Mouse (Mus musculus): ENCODE results near the gene Wdr74. TPM values are rescaled to one million over a fixed set of nuclear protein-coding genes. Genes with fewer than 3 reads are reported as not detected.

The Wdr74 gene
- total and polyA plus RNA-seq, 3 experiments = 133 to 235 (median 203) TPM

- TF ChIP-seq CHD2 (IDR thresholded peaks at IDR 0.05; ENCODE audit: low read length) (no peak), MXI1 (IDR thresholded peaks at IDR 0.05; ENCODE audit: low read depth, low read length) (peak; percentile 73), SIN3A (IDR thresholded peaks at IDR 0.05; ENCODE audit: low read length) (peak; percentile 85; the same call in 1 of the 2 replicates), MAX (IDR thresholded peaks at IDR 0.05; ENCODE audit: low read length) (peak; percentile 97), MYC (IDR thresholded peaks at IDR 0.05; ENCODE audit: low read depth, low read length) (peak; percentile 100), POLR2AphosphoS2 (IDR thresholded peaks at IDR 0.05; ENCODE audit: low read depth, low read length) (peak; percentile 99), NELFE (IDR thresholded peaks at IDR 0.05; ENCODE audit: low read depth, low read length) (peak; percentile 100), MAZ (IDR thresholded peaks at IDR 0.05; ENCODE audit: low read depth, low read length) (no peak), GABPA (IDR thresholded peaks at IDR 0.05; ENCODE audit: insufficient replicate concordance, low read depth, low read length) (no peak), UBTF (IDR thresholded peaks at IDR 0.05; ENCODE audit: low read depth, low read length) (no peak), TCF12 (IDR thresholded peaks at IDR 0.05; ENCODE audit: low read depth, low read length) (peak; percentile 95), MEF2A (IDR thresholded peaks at IDR 0.05; ENCODE audit: borderline replicate concordance, low read depth, low read length) (peak; percentile 48; the same call in 1 of the 2 replicates)
Measured at GRCm38 (mm10) chr19:8722907-8723573, 12.6 kb upstream of the Wdr74 start, which contains the start of gene Slc3a2 (continued).

- Histone ChIP-seq H3K27ac (ENCODE audit: insufficient read depth, low read depth) (peak overlapping the region; percentile 67), H3K4me3 (replicated peaks in 1 of 3; ENCODE audit: low read depth in 2 of 3, low read length in 2 of 3, poor library complexity in 1 of 3) (peak overlapping the region; percentile 72 to 99 (median 81)), H3K79me2 (replicated peaks; ENCODE audit: control insufficient read depth, extremely low read depth, insufficient read depth, poor library complexity, severe bottlenecking) (peaks cover 40% of the 10 kb centered on the region), H3K36me3 (replicated peaks in 1 of 2; ENCODE audit: control insufficient read depth in 1 of 2, insufficient read depth in 1 of 2, low read length in 1 of 2) (peaks cover 26 to 34% of the 10 kb centered on the region in 2 experiments), H3K9ac (ENCODE audit: insufficient read depth, low read depth) (peak overlapping the region; percentile 100), H3K9me3 (replicated peaks; ENCODE audit: low read length) (no peaks in the 10 kb centered on the region), H3K4me2 (ENCODE audit: insufficient read depth, low read depth, poor library complexity, severe bottlenecking) (peak overlapping the region; percentile 100; the same call in 1 of the 2 replicates), H3K27me3 (replicated peaks) (no peaks in the 10 kb centered on the region), H3K4me1 (ENCODE audit: control insufficient read depth in 1 of 2, insufficient read depth in 2 of 2) (peaks cover 2 to 34% of the 10 kb centered on the region in 2 experiments; a peak in 3 of 4 replicates)
- dilution Hi-C loops (cut with MboI; ENCODE audit: extremely low pct_ligation_motif_present, extremely low pct_unique_long_range_greater_than_20kb, low sequenced_read_pairs) (no loop called here), in situ Hi-C loops (cut with MboI; ENCODE audit: low pct_ligation_motif_present, low pct_unique_long_range_greater_than_20kb, low sequenced_read_pairs) (no loop called here)
- no peak for DNase-seq (ENCODE audit: extremely low read depth)
- TF ChIP-seq CHD1 (IDR thresholded peaks at IDR 0.05; ENCODE audit: low read depth, low read length) = peak; percentile 97
- TF ChIP-seq CTCF (conservative IDR thresholded peaks at IDR 0.05 in 1 of 2, IDR thresholded peaks at IDR 0.05 in 1 of 2; ENCODE audit: low read depth in 2 of 2, low read length in 2 of 2) = no peak
- peak; percentile 35 for TF ChIP-seq POLR2A (IDR thresholded peaks at IDR 0.05; ENCODE audit: low read depth, low read length)
- TF ChIP-seq USF2 (conservative IDR thresholded peaks at IDR 0.05; ENCODE audit: low read depth, low read length) = no peak
- TF ChIP-seq ELF1 (IDR thresholded peaks at IDR 0.05; ENCODE audit: low read depth, low read length) = 0 out of 2 replicates have a peak, but pooled peaks have one; percentile 1
- no peak for TF ChIP-seq PAX5 (IDR thresholded peaks at IDR 0.05; ENCODE audit: low read length)
- peak; percentile 96 for TF ChIP-seq POLR2AphosphoS2 (IDR thresholded peaks at IDR 0.05; ENCODE audit: low read depth, low read length)
- TF ChIP-seq E2F4 (IDR thresholded peaks at IDR 0.05; ENCODE audit: insufficient replicate concordance, low read depth, low read length) = no peak
- TF ChIP-seq MAZ (IDR thresholded peaks at IDR 0.05; ENCODE audit: low read depth, low read length) = 0 out of 2 replicates have a peak, but pooled peaks have one; percentile 61
- 0 out of 2 replicates have a peak, but pooled peaks have one; percentile 32 for TF ChIP-seq JUND (conservative IDR thresholded peaks at IDR 0.05; ENCODE audit: low read depth, low read length)
- peak; percentile 15; the same call in 1 of the 2 replicates for TF ChIP-seq MXI1 (IDR thresholded peaks at IDR 0.05; ENCODE audit: low read depth, low read length)
- TF ChIP-seq CHD2 (IDR thresholded peaks at IDR 0.05; ENCODE audit: low read length) = 0 out of 2 replicates have a peak, but pooled peaks have one; percentile 32
- peak; percentile 58; the same call in 1 of the 2 replicates for TF ChIP-seq RCOR1 (conservative IDR thresholded peaks at IDR 0.05; ENCODE audit: low read depth, low read length)
- peak; percentile 48; the same call in 1 of the 2 replicates for TF ChIP-seq ZMIZ1 (IDR thresholded peaks at IDR 0.05; ENCODE audit: low read depth, low read length)
- TF ChIP-seq ZNF384 (IDR thresholded peaks at IDR 0.05; ENCODE audit: low read depth, low read length) = peak; percentile 43; the same call in 1 of the 2 replicates
Measured at GRCm38 (mm10) chr19:8723574-8724346, 11.9 kb upstream of the Wdr74 start.
